ENCODE assay signal across 13 mouse cellular contexts in the genomic region with DNA sequence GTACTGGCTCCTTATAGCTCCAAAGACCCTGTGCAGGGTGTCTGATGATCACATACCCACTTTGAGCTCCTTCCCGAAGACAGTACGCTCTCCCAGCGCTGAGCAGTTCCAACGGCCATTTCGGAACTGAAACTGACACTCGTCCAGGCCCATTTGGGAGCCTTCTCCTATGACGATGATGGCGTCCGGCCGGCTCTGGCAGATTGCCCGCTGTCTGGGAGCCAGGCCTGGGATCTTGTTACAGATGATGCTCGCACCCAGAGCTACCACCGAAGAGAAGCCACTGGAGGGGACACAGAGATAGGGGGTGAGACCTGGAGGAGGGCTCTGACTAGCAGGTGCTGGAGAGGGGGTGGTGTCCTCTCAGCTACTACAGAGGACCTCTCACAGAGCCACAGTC. TPM values are rescaled to one million over a fixed set of nuclear protein-coding genes. Genes with fewer than 3 reads are reported as not detected.
A peak's percentile ranks its signal among the peaks of the same experiment; 100 is the strongest.
DNase-seq lines count a peak whose midpoint lies in the region; ATAC-seq and TF ChIP-seq lines count a peak whose summit lies in the region.
"Had no signal": no experiment of that assay in that cellular context is flagged by ENCODE, and none has a peak within 500 bp of the region (broad histone marks: within the 10 kb centered on the region; RNA-seq: fewer than 3 reads in every experiment).

No protein-coding gene starts in this region.

- peak; percentile 10 to 38 for DNase-seq in layer of hippocampus, adult 2 months (ENCODE audit: low spot score in 2 of 2)
- DNase-seq in layer of hippocampus, adult 8-10 months (ENCODE audit: low spot score in 2 of 2), result no peak
- peak; percentile 88 for DNase-seq in cerebellum, adult 9-10 months
- peak; percentile 60 for DNase-seq in gastrocnemius, adult 2 months
- no peak for DNase-seq in midbrain, postnatal 0 days (ENCODE audit: low spot score)
- no peak for DNase-seq in thymus, postnatal 14 days
- DNase-seq: heart, postnatal 36 days had no signal

- no peak overlapping the region; the same call in 1 of the 2 replicates for H3K4me3 ChIP-seq in layer of hippocampus, adult 2 months
- no peak overlapping the region for H3K4me3 ChIP-seq in gastrocnemius, adult 2 months
- H3K4me3 ChIP-seq in midbrain, postnatal 0 days (ENCODE audit: low read depth, low read length), result no peak overlapping the region

- peak overlapping the region; percentile 99 for H3K4me2 ChIP-seq in midbrain, postnatal 0 days (ENCODE audit: low read depth, low read length, poor library complexity, severe bottlenecking)

- peaks cover 3% of the 10 kb centered on the region; the same call in 1 of the 2 replicates for H3K4me1 ChIP-seq in midbrain, postnatal 0 days (ENCODE audit: insufficient read depth, low read length)

- 82% methylated on average over 13 of the region's 13 CpGs for WGBS in midbrain, postnatal 0 days

- H3K9ac ChIP-seq in midbrain, postnatal 0 days (replicated peaks; ENCODE audit: low read length, poor library complexity, severe bottlenecking), result no peak overlapping the region
- H3K9ac ChIP-seq: lung, embryonic 15.5 days had no signal

- intact Hi-C loops in gastrocnemius, adult 2 months (cut with DNase I), result no loop called here

- H3K9me3 ChIP-seq in midbrain, postnatal 0 days (ENCODE audit: low read length), result no peaks in the 10 kb centered on the region
- H3K9me3 ChIP-seq: lung, embryonic 15.5 days had no signal

- ATAC-seq in midbrain, postnatal 0 days (ENCODE audit: low FRiP score), result no peak
- no peak for ATAC-seq in megakaryocyte-erythroid progenitor cell, adult 5-6 weeks (replicated peaks; ENCODE audit: low FRiP score, low TSS enrichment, poor library complexity, severe bottlenecking)
- no peak for ATAC-seq in erythroid progenitor cell, adult 5-6 weeks (replicated peaks; ENCODE audit: low FRiP score, poor library complexity, severe bottlenecking)
- ATAC-seq: activated CD4-positive, CD25-positive, alpha-beta regulatory T cell, adult 4 months had no signal

- peaks cover 15% of the 10 kb centered on the region for H3K27me3 ChIP-seq in midbrain, postnatal 0 days (ENCODE audit: insufficient read depth, low read length)

- peak overlapping the region; percentile 46; the same call in 1 of the 2 replicates for H3K27ac ChIP-seq in layer of hippocampus, adult 2 months
- H3K27ac ChIP-seq in gastrocnemius, adult 2 months, result no peak overlapping the region
- no peak overlapping the region for H3K27ac ChIP-seq in midbrain, postnatal 0 days (ENCODE audit: low read depth, low read length)
- H3K27ac ChIP-seq: lung, embryonic 15.5 days had no signal

- TF ChIP-seq CTCF in layer of hippocampus, adult 2 months (conservative IDR thresholded peaks at IDR 0.05), result no peak
- no peak for TF ChIP-seq CTCF in gastrocnemius, adult 2 months (IDR thresholded peaks at IDR 0.05)
- TF ChIP-seq CTCF in midbrain, postnatal 0 days (IDR thresholded peaks at IDR 0.05), result no peak

- no peaks in the 10 kb centered on the region; the same call in 1 of the 2 replicates for H3K36me3 ChIP-seq in midbrain, postnatal 0 days (ENCODE audit: insufficient read depth, low read length)
- H3K36me3 ChIP-seq: lung, embryonic 15.5 days had no signal

RNA-seq across cellular contexts. Expression of a gene that starts 2.5 kb away (rescaled TPM):
- 10 to 100 TPM; 18.0 to 25.3 TPM for total RNA-seq in layer of hippocampus, adult 2 months (2021)
- 10 to 100 TPM; 12.9 to 26.9 (median 21.2) TPM for total RNA-seq in layer of hippocampus, adult 8-10 months (2022)
- not detected for total RNA-seq in gastrocnemius, adult 2 months (2021)
- total RNA-seq in midbrain, postnatal 0 days (2014; rRNA removed), result 12.9 TPM in 2 replicates
- 6.4 and 8.5 TPM in 2 replicates for polyA plus RNA-seq in midbrain, postnatal 0 days (2015; fragmentation: Nextera tagmentation; extraction: Ambion mirVana)
- total RNA-seq in megakaryocyte-erythroid progenitor cell, adult 5-6 weeks (2014; fragmentation: Nextera tagmentation), result not detected in 2 replicates
- total RNA-seq in megakaryocyte-erythroid progenitor cell, adult 5-6 weeks (2017), result not detected in 2 replicates
- not detected in 2 replicates for total RNA-seq in erythroid progenitor cell, adult 5-6 weeks (2015; ENCODE audit: low replicate concordance)
- not detected in 2 replicates for total RNA-seq in erythroid progenitor cell, adult 5-6 weeks (2017; ENCODE audit: low replicate concordance)
- total RNA-seq: gastrocnemius, postnatal 36 days; heart, postnatal 36 days; neutrophil, adult 5-6 weeks had no signal
- polyA plus RNA-seq: activated CD4-positive, CD25-positive, alpha-beta regulatory T cell, adult 4 months had no signal

Comparison
In these comparisons a context has a peak if more than half of its experiments do, and no peak if none do; other contexts are left out.
1. DNase-seq: peak in layer of hippocampus, adult 2 months (2 of 2), cerebellum, adult 9-10 months (single experiment) and gastrocnemius, adult 2 months (single experiment); none in layer of hippocampus, adult 8-10 months (0 of 2), midbrain, postnatal 0 days (single experiment) and thymus, postnatal 14 days (single experiment).
2. RNA of a gene that starts 2.5 kb away (total RNA-seq): 18.0 to 25.3 TPM in layer of hippocampus, adult 2 months, 12.9 to 26.9 TPM in layer of hippocampus, adult 8-10 months and 12.9 TPM in midbrain, postnatal 0 days; not detected in gastrocnemius, adult 2 months, not detected in megakaryocyte-erythroid progenitor cell, adult 5-6 weeks and not detected in erythroid progenitor cell, adult 5-6 weeks; every median in the first group is over 10 times any median in the second.